Mouse (Mus musculus) mouse trophoblast stem cell (cell line): ENCODE measurements around the gene Bst1.

ENCODE experiments used
- in situ Hi-C, 2 experiments: fragments of 300-500 bp; cut with MseI, MboI; formaldehyde crosslinking; loops; 2 replicates in 1 of 2; 3 replicates in 1 of 2; pipeline ENCODE4 v1.15.1; 2025

Bst1 gene

DNA sequence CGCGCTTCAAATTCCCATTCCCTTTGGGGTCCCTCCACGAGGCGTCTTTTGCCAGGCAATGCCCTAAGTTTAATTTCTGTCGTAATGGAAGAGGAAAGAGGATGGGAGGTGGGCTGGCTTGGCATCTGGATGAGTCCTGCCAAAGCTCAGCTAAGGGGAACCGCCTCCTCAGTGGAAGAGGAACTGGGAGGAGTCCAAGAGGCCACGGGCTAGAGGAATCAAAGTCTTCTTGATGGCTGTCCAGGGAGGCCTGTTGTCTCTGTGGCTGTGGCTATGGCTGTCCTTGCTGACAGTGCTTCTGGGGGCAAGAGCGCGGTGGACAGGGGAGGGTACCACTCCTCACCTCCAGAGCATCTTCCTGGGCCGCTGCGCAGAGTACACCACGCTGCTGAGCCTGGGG, at the start of gene Bst1:
Gene Bst1, plus strand, starts transcription at position 191 of the 400 bp plus-strand sequence.
- in situ Hi-C loops: no loop called here

GRCm38 (mm10) chr5:43770618-43771354, 47.9 kb upstream of the Bst1 start:
- in situ Hi-C loops: no loop called here

DNA sequence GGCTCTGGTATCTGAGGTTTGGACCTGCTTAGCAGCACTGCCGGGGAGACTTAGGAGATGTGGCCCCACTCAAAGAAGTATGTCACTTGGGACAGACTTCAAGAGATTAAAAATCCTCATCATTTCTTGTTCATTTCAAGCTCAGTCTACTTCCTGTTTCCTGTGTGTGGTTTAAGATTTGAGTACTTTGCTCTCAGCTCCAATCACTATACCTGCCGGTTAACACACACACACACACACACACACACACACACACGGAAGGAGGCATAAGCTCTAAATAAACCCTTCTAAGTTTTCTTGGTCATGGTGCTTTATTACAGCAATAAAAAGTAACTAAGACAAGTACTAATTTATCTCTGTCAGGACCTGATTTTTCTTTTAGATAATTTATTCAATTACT, 47.1 kb upstream of the Bst1 start:
- in situ Hi-C loops: no loop called here

DNA sequence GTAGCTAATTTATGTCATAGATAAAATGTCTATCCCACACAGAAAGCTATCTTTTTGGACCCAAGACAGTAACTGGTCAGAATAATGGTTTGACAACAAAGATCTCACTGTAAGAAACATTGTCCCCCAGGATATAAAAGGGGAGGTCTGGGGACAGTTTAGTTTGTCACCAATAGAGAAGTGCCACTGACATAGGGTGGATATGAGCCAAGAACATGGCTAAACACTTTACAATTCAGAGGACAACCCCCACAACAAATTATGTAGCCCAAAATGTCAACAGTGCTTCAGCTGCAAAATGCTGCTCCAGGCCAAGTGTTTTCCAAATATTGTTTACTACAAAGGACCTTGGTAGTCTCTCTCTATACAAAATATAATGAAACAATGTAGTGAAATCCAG, 42.3 kb upstream of the Bst1 start:
- in situ Hi-C loops: no loop called here

DNA sequence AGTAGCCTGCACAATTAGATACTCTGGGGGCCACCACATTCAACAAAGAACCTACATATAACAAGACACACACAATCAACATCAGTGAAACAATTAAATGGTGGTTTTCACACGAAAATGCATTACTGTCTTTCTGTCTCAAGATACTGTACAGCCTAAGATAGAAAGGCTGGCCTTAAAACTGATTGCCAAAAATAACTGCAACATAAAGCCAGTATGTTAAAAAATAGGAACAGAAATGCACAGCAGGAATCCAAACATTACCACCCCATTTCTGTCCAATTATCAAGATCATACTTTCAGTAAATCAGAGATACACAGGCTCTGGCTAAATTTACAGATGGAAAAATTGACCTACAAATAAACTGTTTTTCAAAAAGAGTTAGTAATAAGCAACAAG, 41.7 kb upstream of the Bst1 start:
- in situ Hi-C loops: no loop called here

DNA sequence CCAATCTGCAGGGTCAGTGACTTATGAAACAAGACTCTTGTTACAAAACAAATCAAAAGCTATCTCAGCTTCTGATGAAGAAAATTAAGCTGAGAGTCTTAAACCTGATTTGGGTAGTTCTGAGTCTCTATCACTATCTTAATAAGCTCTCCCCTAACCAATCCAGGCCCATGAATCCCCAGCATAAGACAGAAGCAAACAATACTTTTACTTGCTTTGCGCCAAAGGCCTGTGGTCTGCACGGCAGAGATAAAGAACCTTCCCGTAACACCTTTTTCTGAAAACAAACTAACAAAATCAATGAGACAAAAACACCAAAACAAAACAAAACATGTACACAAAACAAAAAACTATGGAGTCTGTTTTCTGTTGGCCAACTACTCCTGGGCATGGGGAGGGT, 40.1 kb upstream of the Bst1 start:
- in situ Hi-C loops: no loop called here

GRCm38 (mm10) chr5:43781423-43781976, 37.2 kb upstream of the Bst1 start:
- in situ Hi-C loops: no loop called here

- in situ Hi-C loops: no loop called here
Measured at GRCm38 (mm10) chr5:43781977-43782930, 36.4 kb upstream of the Bst1 start.

DNA sequence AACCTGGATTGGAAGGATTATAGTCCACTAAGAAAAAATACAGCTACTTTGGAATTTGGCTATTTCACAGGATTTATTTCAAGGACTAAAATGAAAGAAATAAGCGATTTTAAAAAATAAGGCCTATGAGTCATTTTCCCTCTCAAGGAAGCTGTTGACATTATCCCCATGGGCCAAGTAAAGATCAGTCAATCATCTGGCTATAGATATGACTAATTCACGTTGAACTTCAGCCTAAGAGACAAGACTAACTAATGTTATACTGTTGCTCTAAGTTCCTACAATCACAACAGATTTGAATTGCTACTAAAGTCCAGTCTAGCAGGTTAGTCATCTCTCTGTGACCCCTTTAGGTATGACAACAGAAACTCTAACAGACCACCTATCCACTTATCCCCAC, 34.7 kb upstream of the Bst1 start:
- in situ Hi-C loops: no loop called here

- in situ Hi-C loops: no loop called here
Measured at GRCm38 (mm10) chr5:43786607-43787006, 32.1 kb upstream of the Bst1 start.

GRCm38 (mm10) chr5:43787976-43788752, 30.5 kb upstream of the Bst1 start:
- in situ Hi-C loops: no loop called here

DNA sequence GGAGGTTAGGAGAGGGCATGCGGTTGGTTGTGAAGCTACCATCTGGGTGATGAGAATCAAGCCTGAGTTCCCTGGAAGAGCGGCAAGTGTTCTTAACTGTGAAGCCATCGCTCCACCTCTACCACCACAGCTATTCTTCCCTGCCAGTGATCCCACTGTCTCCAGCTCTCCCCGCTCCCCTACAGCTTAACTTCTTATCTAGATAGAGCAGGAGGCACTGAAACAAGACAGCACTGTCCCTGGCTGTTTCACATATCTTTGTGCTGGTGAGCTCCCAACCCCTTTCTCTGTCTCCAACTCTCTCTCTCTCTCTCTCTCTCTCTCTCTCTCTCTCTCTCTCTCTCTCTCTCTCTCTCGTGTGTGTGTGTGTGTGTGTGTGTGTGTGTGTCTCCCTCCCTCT, 26.3 kb upstream of the Bst1 start:
- in situ Hi-C loops: no loop called here

DNA sequence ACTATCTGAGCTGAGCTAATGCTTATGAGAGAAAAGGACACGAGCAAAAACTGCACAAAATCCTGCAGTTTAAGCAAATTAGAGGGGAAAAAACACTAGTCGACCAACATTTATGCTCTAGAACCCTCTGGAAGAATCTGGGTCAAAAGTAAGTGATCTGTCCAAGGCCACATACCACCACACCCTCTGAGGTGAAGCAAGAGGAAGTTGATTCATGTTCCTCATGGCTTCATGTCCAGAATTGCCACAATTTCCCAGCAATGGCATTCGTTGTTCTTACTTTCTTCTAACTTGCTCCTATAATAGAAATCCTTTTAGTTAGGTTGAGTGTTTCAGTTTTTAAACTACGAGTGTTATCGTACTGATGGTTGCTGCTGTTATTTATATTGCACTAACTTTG, 19.2 kb upstream of the Bst1 start:
- in situ Hi-C loops: no loop called here

DNA sequence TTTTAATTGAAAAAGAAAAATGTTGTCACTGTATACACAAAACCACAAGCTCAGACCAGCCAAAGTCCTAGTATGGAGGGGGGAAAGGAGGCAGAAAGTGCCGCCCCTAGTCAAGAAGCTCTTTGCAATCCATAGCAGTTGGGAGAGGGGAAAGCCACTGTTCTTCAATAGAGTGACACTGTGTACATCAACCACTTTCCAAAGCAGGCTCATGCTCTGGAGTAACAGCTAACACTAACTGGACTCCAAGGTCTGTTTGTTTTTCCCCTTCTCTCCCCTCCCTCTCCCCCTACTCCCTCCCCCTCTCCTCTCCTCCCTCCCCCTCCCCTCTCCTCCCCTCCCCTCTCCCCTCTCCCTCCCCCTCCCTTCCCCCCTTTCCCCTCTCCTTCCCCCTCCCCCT, 18.0 kb upstream of the Bst1 start:
- in situ Hi-C loops: no loop called here

GRCm38 (mm10) chr5:43801253-43801652, 17.4 kb upstream of the Bst1 start:
- in situ Hi-C loops: no loop called here

DNA sequence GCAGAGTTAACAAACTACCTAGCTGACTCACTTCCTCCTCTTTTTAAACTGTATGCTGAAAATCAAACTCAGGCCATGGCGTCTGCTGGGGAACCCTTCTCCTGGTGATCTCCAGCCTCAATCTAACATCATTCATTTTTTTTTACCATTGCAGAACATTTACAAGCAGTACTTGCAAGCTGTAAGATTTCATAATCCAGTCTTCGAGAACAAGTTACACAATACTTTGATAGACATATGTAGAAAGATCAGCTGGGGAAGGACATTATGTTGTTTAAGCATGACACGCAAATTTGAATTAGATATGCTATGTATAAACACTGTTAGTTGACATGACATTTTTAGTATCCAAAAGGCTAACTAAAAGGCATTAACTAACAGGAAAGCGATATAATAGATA, 16.9 kb upstream of the Bst1 start:
- in situ Hi-C loops: no loop called here

GRCm38 (mm10) chr5:43805401-43805800, 13.3 kb upstream of the Bst1 start:
- in situ Hi-C loops: no loop called here

GRCm38 (mm10) chr5:43806340-43806739, 12.3 kb upstream of the Bst1 start:
- in situ Hi-C loops: no loop called here

DNA sequence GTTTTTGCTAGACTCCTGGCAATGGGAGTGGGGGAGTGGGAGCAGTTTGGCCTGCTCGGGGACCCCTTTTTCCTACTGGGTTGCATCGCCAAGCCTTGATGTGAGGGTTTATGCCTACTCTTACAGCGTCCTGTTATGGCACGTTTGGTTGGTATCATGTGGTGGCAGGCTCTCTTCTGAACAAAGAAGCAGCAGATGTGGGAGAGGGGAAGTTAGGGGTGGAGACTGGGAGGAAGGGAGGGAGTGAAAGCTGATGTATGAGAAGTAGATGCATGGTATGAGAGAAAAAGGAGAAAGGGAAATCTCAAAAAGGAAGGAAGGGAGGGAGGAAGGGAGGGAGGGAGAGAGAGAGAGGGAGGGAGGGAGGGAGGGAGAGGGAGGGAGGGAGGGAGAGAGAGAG, 11.8 kb upstream of the Bst1 start:
- in situ Hi-C loops: no loop called here

DNA sequence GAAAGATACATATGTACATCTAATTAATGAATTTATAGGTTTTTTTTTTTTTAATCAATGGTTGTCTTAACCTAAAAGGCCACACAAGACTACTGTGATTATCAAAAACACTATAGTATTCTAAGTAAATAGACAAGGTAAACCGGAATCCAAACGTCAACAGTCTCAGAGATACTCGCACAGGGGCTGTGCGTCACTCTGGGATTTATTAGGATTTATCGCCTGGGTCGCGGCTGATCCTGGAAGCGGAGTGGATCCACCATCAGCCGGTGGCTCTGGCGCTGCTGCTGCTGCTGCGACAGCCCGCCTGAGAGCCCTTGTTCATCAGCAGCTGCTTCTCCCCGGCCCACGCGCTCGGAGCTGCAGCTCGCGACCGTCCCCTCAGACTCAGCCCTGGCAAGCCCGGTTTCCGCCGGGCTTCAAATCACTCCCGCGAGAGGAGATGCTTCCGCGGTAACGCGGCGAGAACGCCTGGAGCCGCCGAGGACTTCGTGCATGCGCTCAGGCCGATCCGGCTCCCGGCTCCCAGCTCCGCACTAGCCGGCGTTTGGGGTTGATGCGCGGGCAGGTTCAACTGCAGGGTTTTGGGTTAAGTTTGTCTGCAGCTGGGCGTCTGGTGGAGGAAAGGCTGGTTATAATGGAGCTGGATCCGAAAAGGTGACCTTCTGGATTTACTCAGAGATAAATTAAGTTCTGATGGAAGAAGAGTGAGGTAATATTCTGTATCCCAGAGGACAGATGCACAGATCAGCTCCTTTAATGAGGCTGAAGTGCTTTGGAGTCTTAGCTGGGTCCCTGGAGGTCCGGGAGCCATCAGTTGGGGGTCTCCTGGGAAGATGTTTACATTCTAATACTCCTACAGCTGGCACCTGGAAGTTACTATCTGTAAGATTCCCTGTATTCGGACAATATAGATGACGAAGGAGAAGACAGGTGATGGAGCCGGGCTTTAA, 10.7 kb upstream of the Bst1 start:
- in situ Hi-C loops: no loop called here
